Mouse (Mus musculus): ENCODE measurements around the gene St3gal2.
"Not testable (repeated sequence)": the region's sequence is repeated elsewhere in the genome, so short reads cannot be mapped to it uniquely, and the experiment has no call there.

The St3gal2 gene

DNA sequence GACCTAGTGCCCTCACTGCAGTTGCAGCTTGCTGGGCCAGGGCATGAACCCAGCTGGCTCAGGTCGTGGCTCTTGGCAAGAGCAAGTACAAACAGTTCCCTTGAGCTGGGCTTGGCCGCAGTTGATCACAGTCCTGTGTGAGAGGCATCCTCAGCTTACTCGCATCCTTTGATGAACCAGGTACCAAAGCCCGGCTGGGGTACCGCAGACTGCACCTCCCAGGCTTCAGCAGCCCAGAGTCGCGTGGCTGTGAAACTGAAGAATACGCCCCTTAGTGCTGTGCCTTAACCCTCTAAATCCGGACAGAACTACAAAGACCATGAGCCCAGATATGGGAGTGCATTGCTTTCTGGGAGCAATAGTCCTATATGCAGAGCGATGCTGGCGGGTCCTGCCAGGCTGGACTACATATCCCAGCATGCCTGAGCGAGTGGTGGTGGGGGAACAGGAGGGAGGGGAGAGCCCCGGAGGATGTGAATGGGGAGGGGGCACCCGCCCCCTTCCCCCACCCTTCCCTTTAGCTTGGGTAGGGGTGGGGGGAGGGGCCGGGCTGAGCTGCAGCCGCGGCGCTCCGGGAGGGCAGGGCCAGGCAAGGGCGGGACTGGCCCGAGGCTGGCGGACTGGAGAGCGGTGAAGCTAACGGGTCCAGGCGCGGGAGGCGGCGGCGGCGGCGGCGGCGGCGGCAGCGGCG, at the start of gene St3gal2:
St3gal2 (plus strand) TSS at position 582 of the 691 bp plus-strand sequence.
- peak; percentile 98 for DNase-seq

DNA sequence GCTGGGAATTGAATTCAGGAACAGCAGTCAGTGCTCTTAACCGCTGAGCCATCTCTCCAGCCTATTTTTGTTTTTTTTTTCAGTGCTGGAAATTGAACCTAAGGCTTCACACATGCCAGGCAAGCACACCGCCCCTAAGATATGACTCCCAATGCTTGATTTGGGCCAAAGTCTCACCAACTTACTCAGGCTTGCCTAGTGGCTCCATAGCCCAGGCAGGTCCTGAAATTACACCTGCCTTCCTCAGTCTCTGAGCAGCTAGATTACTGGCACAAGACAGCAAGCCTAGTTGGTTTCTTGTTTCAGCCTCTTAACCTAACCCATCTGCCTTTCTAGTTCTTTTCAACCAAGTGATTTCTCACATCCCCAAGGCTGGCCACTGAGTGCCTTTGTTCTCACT, 49.2 kb upstream of the St3gal2 start:
- no peak for DNase-seq

DNA sequence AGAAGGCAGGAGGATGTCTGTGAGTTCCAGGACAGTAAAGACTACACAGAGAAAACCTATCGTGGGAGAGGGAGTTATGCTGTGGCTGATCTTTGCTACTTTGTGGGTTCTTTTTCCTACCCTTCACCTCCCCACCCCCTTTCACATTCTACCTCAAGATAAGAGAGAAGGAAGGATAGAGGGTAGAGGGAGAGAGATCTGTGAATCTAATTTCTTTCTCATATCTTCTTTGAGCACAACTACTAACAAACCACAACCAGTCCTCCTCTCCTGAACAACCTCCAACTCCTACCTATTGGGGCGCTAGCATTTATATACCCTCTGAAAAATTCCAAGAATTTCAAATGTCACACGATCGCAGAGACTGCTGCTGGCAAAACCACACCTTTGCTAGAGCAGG, 41.9 kb upstream of the St3gal2 start:
- DNase-seq = no peak

DNA sequence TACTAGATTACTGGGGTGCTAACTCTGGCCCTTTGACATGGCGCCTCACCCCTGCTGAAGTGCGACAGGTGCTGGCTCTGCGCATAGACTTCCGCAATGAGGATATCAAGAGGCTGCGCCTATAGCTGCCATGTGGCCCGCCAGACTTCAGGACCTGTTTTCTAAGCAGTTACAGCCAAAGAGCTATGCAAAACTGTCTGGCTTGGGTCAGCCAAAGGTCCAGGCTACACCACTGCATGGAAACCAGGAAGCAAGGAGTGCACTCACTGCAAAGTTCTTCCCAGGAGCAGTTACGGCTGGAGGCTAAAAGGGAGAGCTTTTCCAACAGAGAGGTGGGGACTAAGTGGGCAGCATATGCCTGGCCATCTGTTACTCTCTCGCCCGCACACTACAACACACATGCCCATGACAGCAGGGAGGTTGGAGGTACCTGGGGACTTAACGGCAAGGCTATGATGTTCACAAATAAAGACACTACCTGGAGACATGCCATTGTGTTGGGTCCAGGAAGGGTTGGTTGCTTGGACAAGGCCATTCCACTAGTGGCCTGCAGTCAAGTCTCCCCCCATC, 37.9 kb upstream of the St3gal2 start:
- no peak for DNase-seq

DNA sequence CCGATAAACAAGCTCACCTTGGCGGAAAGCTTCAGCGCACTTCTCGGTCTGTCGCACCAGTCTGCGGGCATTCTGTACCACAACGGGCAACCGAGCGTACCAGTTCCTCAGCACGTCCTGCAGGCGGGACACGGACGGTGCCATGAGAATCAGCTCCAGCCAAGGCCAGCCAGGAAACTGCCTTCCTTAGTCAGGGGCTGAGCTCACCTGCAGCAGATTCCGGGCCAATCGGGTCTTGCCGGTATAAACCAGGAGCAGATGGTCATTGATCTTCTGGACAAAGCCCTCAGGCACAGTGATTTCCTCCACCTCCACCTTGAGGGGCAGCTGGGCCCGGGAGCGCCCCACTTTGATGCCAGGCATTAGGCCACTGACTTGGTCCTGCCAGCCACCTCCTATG, 35.9 kb upstream of the St3gal2 start:
- no peak for DNase-seq

DNA sequence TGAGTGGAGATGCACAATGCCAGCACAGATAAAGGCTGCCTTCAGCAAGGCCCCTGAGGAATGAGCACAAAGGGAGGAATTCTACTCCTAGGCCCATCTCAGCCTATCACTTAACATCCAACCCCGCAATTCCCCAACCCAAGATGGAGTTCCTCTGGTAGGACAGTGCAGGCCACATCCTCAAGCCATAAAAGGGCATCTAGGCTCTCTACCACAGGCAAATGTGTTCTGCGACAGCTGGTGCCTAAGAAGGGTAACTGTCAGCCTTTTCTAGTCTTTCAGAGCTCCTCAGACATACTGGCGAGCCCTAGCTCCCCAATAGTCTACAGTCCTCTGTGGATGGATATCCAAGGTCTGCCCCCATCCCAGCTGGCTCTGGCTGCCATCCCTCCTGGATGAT, 33.1 kb upstream of the St3gal2 start:
- DNase-seq = no peak

DNA sequence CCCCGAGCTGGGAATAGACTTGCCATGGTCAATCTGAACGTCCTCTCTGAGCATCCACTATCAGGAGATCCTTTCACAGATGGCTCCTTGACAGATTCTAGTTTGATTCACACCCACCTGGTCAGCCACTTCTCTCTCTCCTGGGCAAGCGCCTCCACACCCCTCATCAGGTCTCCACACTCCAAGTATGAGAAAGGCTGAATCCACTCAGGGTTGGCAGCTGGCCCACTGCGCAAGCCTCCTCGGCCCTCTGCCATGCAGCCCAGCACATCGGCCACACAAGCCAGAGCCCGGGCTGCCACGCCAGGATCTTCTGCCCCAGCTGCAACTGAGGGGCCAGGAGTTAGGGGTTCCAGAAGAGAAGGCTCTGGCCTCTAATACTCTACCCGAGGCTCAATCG, 32.2 kb upstream of the St3gal2 start:
- DNase-seq = no peak

DNA sequence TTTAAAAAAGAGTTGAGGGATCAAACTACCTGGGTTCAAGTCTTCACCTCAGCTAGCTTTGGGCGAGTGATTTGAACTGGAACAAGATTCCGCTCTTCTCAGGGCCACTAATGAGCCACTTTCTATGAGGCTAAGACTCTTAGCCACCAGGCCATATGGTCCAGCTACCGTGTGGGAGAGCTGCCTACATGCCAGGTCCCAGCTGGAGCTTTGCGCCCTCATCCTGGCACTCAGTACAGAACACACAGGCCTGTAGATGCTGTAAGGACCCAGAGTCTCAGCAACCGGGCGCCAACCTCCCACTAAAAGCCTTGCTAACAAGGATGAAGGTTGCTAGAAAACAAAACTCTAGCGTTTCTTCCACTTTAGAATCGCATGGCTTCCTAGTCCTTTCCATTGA, 31.3 kb upstream of the St3gal2 start:
- DNase-seq = peak; percentile 13

DNA sequence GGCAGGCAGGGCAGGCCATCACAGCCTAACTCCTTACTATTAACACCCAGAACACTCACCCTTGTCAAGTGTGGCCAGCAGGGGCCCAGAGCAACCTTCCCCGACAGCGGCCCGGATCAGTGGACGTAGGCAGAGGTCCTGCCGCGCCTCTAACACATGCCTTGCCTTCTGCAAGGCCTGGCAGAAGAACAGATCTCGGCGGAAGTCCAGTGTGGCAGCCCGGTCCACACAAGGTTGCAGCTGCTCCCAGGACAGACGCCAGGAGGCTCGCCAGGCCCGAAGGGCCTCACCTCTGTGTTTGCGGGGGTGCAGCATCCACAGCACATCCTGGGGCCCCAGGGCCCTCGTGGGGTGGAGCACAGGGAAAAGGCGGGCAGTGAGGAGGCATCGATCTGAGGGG, 30.9 kb upstream of the St3gal2 start:
- DNase-seq = no peak

DNA sequence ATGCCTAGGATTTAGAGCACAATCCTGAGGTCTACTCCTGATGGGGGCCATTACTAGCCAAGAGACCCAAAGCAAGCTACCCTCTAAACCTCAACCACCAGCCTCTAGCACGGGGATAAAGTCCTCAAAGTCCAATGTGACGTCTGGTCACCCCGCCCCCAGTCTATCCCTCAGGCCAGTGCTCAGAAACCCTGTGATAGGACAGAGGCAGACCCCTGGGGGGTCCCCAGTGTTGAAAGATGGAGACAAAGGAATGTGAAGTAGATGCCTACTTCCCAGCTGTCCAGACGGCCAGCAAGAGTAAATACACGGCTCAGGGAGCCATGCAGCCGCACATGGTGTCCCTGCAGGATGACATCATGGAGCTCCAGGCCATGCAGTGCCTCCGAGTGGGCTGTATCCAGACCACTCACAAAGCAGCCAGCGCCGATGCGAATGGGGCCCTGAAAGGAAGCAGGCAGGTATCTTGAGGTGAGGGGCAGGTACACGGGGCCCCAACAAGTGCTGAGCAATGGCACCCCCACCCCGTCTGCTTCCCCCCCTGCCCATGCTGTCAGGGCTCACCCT, 29.7 kb upstream of the St3gal2 start:
- no peak for DNase-seq

DNA sequence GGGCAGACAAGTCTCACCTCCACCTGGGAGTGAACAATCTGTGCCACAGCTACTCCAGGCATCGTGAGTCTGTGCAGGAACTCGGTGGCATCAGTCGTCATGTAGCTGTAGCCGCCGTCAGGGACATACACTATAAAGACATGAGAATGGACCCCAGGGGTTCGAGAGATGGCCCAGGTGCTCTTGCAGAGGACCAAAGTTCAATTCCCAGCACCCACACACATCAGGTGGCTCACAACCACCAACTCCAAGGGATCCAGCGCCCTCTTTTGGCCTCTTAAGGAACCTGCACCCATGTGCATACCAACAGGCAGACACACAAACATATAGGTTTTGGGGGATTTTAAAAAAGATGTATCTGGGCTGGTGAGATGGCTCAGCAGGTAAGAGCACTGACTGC, 27.7 kb upstream of the St3gal2 start:
- no peak for DNase-seq

DNA sequence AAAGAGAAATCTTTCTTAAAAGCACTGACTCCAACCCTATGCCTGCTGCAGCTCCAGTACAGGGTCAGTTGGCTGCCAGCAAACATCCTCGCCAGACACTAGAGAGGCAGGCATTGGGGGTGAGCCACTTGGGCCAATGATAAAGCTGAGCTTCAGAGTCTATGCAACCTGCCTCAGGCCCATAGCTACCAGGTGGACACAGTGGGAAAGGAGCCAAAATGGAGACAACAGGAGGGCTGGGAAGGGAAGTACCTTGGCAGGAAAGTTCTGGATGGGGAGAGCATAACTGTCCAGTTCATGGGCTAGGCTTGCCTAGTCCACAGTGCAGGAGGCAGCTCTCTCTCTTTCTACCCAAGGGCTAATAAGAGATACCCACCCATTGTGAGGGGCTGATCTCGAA, 26.8 kb upstream of the St3gal2 start:
- DNase-seq = no peak

DNA sequence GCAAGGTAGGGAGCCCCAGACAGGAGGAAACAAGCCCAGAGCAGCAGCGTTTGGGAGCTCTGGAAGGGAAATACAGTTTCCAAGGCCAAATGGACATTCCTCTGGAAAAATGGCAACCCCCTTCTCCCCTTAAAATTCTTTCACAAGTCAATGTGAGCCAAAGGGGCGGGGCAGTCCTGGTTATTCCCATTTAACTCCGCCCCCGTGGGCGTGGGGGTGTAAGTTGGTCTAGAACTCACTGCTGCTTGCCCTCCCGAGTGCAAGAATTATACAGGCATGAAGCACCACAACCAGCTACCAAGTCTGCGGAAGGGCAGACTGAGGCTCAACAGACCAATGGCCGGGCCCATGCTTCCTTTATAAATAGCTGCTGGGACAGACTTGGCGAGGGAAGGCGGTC, 24.9 kb upstream of the St3gal2 start:
- DNase-seq = no peak

DNA sequence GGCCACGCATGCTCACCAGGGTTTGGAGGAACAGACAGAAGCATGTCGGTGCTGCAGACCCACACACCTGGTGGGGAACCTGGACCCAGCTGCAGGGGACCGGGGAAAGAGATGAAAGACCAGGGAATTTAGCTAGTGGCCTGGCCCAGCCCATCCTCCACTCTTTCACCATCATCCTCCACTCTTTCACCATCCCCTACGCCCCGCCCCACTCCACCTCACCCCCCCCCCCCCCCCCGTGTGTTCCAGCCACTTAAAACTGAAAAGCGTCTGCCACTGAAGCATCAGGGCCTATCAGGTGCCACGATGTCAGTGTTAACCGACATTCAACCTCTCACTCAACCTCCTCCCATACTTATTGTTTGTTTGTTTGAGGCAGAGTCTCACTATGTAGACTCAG, 24.5 kb upstream of the St3gal2 start:
- no peak for DNase-seq

DNA sequence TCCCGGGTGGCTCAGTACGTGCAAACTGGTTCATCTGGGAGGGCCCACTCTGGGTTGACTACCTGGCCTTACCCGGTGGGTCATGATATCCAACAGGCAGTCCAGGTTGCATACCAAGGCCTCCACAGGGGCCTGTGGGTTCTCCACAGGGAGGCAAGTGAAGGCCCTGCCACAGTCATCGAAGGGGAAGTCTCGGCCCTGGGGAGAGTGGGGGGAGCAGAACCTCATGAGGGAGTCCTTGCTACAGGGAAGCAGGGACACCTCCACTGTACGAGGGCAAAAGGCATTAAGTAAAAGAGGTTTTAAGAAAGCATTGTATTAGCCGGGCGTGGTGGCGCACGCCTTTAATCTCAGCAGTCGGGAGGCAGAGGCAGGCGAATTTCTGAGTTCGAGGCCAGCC, 23.9 kb upstream of the St3gal2 start:
- DNase-seq = no peak

DNA sequence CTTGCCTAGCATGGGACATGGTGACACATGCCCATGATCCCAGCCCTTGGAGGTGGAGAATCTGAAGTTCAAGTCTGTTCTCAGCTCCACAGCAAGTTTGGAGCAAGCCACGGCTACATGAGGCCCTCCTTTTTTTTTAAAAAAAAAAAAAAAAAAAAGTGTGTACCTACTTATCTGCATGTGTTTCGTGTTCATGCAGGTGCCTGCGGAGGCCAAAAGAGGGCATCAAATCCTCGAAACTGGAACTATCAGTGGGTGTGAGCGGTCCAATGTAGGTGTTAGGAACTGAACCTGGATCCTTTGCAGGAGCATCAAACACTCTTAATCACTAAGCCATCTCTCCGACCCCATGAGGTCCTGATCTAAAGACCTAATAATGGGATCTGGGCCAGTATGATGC, 22.2 kb upstream of the St3gal2 start:
- DNase-seq = no peak

DNA sequence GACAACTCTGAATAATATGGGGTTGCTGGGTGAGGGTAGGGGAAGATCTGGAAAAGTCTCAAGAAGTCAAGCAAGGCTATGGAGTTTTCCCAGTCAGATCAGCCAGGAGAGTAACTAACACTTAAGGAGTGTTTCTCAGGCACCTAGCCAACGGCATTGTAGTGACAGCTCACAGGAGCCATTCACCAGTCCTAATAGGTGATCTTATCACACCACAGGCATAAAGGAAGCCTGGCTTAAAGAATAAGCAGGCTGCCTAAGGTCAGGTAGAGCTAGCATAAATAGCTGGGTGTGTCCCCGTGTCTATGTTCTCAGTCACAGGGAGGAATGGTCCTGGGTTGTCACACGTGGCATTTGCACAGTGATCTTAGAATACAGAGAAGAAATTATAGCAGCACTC, 18.7 kb upstream of the St3gal2 start:
- no peak for DNase-seq

DNA sequence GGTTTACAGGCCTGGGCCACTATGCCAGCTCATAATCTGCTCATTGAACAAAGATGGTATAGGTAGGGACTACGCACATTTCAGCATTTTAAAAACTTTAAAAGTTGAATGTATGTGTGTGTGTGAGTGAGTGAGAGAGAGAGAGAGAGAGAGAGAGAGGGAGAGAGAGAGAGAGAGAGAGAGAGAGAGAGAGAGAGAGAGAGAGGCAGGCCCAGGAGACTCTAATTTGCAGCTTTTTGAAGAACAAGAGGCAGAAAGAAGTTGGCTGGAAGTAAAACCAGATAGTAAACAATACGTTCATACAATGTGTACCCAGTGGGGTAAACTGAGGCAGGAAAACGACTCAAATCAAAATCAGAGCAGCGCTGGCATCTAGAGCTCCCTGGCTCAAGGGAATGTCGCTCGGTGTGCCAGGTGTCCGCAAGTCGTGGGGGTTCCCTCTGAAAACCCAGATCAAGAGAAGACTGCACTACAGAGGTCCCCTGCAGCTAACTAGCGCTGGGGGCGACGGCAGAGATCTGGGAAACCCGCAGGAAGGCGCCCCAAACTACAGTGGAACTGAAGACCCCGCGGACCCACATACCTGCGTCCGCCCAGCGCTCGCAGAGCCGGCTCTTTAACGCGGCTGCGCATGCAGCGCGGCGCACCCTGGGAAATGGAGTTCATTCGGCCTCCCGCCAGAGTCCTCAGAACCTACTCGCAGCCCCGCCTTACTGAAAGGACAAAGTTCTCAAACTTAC, 17.7 kb upstream of the St3gal2 start, which contains the start of gene Fuk:
Fuk (minus strand) TSS at position 650 of the 740 bp plus-strand sequence.
- DNase-seq = peak; percentile 81

DNA sequence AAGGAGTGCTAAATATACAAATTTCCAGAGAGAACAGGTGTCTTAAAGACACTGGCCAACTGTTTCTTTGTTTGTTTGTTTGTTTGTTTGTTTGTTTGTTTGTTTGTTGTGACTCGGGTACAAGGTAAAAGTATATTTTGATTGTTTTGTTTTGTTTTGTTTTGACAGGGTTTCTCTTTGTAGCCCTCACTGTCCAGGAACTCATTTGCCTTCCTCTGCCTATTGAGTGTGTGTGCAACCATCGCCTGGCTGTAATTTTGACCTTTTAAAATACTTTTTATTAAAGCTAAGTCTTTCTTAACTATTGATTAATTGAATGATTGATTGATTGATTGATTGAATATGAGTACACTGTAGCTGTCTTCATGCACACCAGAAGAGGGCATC, 17.1 kb upstream of the St3gal2 start:
- no peak for DNase-seq

DNA sequence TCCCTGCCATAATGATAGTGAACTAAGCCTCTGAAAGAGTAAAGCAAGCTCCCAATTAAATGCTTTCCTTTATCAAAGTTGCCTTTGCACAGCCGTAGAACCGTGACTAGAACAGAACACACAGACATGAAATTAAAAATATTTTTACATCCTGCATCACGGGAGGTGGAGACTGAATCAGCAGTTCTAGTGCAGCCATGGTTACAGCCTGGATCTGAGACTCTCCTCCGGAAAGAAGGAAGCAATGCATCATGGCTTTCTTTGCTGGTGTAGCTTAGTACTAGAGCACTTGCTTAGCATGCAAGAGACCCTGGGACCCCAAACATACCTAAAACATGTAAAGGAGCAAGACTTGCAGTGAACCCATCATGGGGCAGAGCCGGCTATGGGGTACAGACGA, 14.3 kb upstream of the St3gal2 start:
- no peak for DNase-seq

DNA sequence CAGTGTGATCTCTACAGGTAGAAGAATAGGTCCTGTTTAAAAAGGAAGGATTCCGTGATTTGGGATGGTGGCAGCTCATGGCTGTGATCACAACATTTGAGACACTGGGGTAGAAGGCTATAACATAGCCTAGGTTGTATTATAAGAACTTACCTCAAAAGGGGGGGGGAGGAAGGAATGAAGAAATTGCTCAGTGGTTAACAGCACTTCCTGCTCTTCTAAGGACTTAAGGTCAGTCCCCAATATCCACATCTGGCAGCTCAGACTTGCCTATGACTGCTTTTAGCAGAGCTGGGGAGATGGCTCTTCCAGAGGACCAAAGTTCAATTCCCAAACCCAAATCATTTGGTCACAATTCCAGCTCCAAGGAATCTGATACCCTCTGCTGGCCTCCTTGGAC, 13.0 kb upstream of the St3gal2 start:
- DNase-seq = no peak

DNA sequence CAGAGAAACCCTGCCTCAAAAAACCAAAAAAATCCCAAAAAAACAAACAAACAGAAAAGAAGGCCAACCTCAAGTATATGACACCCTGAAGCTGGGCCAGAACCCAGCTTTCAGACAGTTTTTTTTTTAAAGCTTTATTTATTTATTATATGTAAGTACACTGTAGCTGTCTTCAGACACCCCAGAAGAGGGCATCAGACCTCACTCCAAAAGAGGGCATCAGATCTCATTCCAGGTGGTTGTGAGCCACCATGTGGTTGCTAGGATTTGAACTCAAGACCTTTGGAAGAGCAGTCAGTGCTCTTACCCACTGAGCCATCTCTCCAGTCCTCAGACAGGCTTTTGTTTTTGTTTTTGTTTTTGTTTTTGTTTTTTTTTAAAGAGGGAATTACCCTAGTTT, 9.9 kb upstream of the St3gal2 start:
- DNase-seq = not testable (repeated sequence)

DNA sequence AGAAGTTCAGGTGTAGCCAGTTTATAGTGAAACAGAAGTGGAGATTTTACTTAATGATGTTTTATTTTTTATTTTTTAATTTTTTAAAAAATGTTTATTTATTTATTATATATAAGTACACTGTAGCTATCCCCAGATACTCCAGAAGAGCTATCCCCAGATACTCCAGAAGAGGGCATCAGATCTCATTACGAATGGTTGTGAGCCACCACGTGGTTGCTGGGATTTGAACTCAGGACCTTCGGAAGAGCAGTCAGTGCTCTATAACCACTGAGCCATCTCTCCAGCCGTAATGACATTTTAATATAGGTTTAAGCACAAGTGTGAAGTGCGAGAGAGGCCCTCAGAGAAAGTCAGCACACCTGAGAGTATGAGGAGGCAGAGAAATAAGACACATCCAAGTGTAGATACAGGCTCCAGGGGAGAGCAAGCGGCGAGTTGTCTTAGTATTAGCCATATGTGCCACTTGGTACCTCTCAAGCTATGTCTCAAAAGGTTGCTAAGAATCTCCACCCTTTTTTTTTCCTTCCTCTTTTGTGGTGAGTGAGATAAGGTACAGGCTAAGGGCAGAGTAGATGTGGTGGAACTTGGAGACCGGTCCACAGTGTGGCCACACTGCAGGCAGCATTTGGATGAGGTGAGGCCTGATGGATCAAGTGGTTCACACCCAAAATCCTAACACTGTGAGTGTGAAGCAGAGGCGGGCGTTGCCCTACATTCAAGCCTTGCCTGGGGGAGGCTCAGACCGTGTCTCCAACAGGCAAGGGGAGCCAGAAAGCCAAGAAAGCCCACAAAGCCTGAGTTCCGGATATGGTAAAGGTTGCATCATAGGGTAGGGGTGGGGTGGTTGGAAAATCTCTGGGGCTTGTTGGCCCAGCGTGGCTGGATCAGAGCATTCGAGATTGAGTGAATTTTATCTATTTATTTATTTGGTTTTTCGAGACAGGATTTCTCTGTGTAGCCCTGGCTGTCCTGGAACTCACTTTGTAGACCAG, 7.8 kb upstream of the St3gal2 start:
- no peak for DNase-seq
